Mouse (Mus musculus) ES-Bruce4 (cell line): ENCODE measurements at regions not wholly inside any gene's neighbourhood (a gene's known extent, or its start where the extent isn't known, plus 50 kb on each side); places are given as distances from the start of the nearest gene placed in this dataset.

Experiments used
- CTCF ChIP-seq: IDR thresholded peaks from one replicate; pipeline ENCODE4 v1.8.1; 2011; ENCODE audit warnings: low read depth, low read length
- POLR2A ChIP-seq: IDR thresholded peaks from one replicate; pipeline ENCODE4 v1.8.1; 2011; ENCODE audit warnings: low read length; ENCODE audit not compliant: insufficient read depth

DNA sequence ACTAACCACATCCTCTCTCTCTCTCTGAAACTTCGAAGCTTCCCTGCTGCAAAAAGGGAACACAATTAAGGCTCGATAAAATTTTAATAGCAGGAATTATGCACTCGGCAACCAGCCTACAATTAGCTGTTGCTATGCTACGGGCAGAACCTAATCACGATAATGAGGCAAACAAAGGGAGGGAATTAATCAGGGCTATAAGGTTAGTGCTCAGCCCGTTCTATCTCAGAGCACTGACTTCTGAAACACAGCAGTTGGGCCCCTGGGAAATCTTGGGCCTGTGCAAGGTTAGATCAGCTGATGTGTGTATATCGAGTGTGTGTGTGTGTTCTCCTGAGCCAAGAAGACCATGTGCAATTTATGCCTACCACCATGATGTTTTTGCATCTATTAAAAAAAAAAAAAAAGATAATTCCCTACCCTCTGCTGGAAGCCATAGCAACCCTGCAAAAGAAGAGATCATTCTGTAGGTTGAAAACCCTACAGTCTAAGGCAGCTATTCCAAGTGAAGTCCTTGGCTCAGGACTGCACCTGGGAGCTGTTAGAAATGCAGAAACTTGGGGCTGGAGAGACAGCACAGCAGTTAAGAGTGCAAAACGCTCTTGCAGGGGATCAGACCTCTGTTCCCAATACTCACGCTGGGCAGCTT is 58.9 kb upstream of the Glce start:
- TF ChIP-seq CTCF (no peak), POLR2A (no peak)
